9 mouse cellular contexts compared by ENCODE assay signal in genomic region chr1:59592359-59592758, GRCm38 (mm10).
DNase-seq lines count a peak whose midpoint lies in the region; ATAC-seq lines count a peak whose summit lies in the region.
"Had no signal": no experiment of that assay in that cellular context is flagged by ENCODE, and none has a peak within 500 bp of the region (broad histone marks: within the 10 kb centered on the region; RNA-seq: fewer than 3 reads in every experiment).

No protein-coding gene starts in this region.

- H3K36me3 ChIP-seq in heart, embryonic 14.5 days (ENCODE audit: control insufficient read depth, insufficient read depth, low read length): no peaks in the 10 kb centered on the region
- no peaks in the 10 kb centered on the region for H3K36me3 ChIP-seq in embryonic facial prominence, embryonic 12.5 days
- H3K36me3 ChIP-seq in hindbrain, embryonic 12.5 days: no peaks in the 10 kb centered on the region
- no peaks in the 10 kb centered on the region for H3K36me3 ChIP-seq in liver, embryonic 16.5 days (ENCODE audit: control insufficient read depth, insufficient read depth)

- peaks cover 2 to 11% of the 10 kb centered on the region in 2 experiments; a peak in 3 of 4 replicates for H3K4me1 ChIP-seq in heart, embryonic 14.5 days (ENCODE audit: control insufficient read depth in 2 of 2, insufficient read depth in 2 of 2, low read length in 2 of 2)
- H3K4me1 ChIP-seq in embryonic facial prominence, embryonic 12.5 days: 0 out of 2 replicates have a peak, but pooled peaks cover 3% of the 10 kb centered on the region
- H3K4me1 ChIP-seq in hindbrain, embryonic 12.5 days: peaks cover 10% of the 10 kb centered on the region
- no peaks in the 10 kb centered on the region for H3K4me1 ChIP-seq in liver, embryonic 16.5 days (ENCODE audit: control insufficient read depth, low read depth, low read length)

- no peak overlapping the region for H3K27ac ChIP-seq in heart, embryonic 14.5 days (replicated peaks in 1 of 2; ENCODE audit: control insufficient read depth in 1 of 2, insufficient read depth in 1 of 2, low read depth in 2 of 2, low read length in 2 of 2)
- H3K27ac ChIP-seq in embryonic facial prominence, embryonic 12.5 days: no peak overlapping the region
- no peak overlapping the region for H3K27ac ChIP-seq in hindbrain, embryonic 12.5 days
- no peak overlapping the region for H3K27ac ChIP-seq in liver, embryonic 16.5 days (ENCODE audit: low read length)

- no peak overlapping the region for H3K4me3 ChIP-seq in heart, embryonic 14.5 days (ENCODE audit: control insufficient read depth in 1 of 2, insufficient read depth in 1 of 2, low read depth in 1 of 2, low read length in 2 of 2)
- H3K4me3 ChIP-seq in embryonic facial prominence, embryonic 12.5 days: no peak overlapping the region; the same call in 1 of the 2 replicates
- H3K4me3 ChIP-seq in hindbrain, embryonic 12.5 days: no peak overlapping the region
- H3K4me3 ChIP-seq in liver, embryonic 16.5 days (ENCODE audit: low read depth, low read length): 0 out of 2 replicates have a peak overlapping the region, but pooled peaks have one; percentile 17
- H3K4me3 ChIP-seq: erythroblast, embryonic 14.5 days had no signal

- no peak for DNase-seq in heart, postnatal 4 days
- no peak for DNase-seq in thymus, postnatal 4 days
- no peak for DNase-seq in spleen, adult 18-20 months
- no peak for DNase-seq in cerebellum, adult 8-10 months

- no peaks in the 10 kb centered on the region for H3K9me3 ChIP-seq in heart, embryonic 14.5 days (ENCODE audit: control insufficient read depth, low read length)
- H3K9me3 ChIP-seq in embryonic facial prominence, embryonic 12.5 days: no peaks in the 10 kb centered on the region
- H3K9me3 ChIP-seq in hindbrain, embryonic 12.5 days (replicated peaks): no peaks in the 10 kb centered on the region
- H3K9me3 ChIP-seq in liver, embryonic 16.5 days (replicated peaks; ENCODE audit: control insufficient read depth, low read length): no peaks in the 10 kb centered on the region

- H3K9ac ChIP-seq in heart, embryonic 14.5 days (ENCODE audit: low read length): 0 out of 2 replicates have a peak overlapping the region, but pooled peaks have one; percentile 5
- H3K9ac ChIP-seq in embryonic facial prominence, embryonic 12.5 days: no peak overlapping the region
- H3K9ac ChIP-seq in hindbrain, embryonic 12.5 days: no peak overlapping the region
- H3K9ac ChIP-seq in liver, embryonic 16.5 days (ENCODE audit: low read depth, low read length): no peak overlapping the region

- ATAC-seq in heart, embryonic 14.5 days (ENCODE audit: insufficient number of reproducible peaks, insufficient read depth, low FRiP score, low read depth): no peak
- no peak for ATAC-seq in embryonic facial prominence, embryonic 12.5 days (ENCODE audit: insufficient number of reproducible peaks, insufficient read depth, low FRiP score, low TSS enrichment)
- ATAC-seq in hindbrain, embryonic 12.5 days (ENCODE audit: low FRiP score): peak; percentile 35; the same call in 1 of the 2 replicates
- ATAC-seq in liver, embryonic 16.5 days (ENCODE audit: low read depth): no peak

- 9% methylated on average over 10 of the region's 10 CpGs for WGBS in heart, embryonic 14.5 days
- 9% methylated on average over 10 of the region's 10 CpGs for WGBS in embryonic facial prominence, embryonic 12.5 days
- 10% methylated on average over 10 of the region's 10 CpGs for WGBS in hindbrain, embryonic 12.5 days
- WGBS in liver, embryonic 16.5 days (ENCODE audit: insufficient replicate concordance): 29% methylated on average over 10 of the region's 10 CpGs

- peaks cover 50% of the 10 kb centered on the region for H3K27me3 ChIP-seq in heart, embryonic 14.5 days (ENCODE audit: control insufficient read depth, insufficient read depth, low read length)
- peaks cover 15% of the 10 kb centered on the region for H3K27me3 ChIP-seq in embryonic facial prominence, embryonic 12.5 days
- H3K27me3 ChIP-seq in hindbrain, embryonic 12.5 days: peaks cover 19% of the 10 kb centered on the region
- H3K27me3 ChIP-seq in liver, embryonic 16.5 days (ENCODE audit: control insufficient read depth, insufficient read depth, low read depth, low read length): no peaks in the 10 kb centered on the region; the same call in 1 of the 2 replicates

- H3K4me2 ChIP-seq in heart, embryonic 14.5 days (ENCODE audit: low read length): peak overlapping the region; percentile 52
- peak overlapping the region; percentile 30 for H3K4me2 ChIP-seq in embryonic facial prominence, embryonic 12.5 days (replicated peaks)
- peak overlapping the region; percentile 26 for H3K4me2 ChIP-seq in hindbrain, embryonic 12.5 days (replicated peaks)
- H3K4me2 ChIP-seq in liver, embryonic 16.5 days (ENCODE audit: low read depth, low read length): peak overlapping the region; percentile 11; the same call in 1 of the 2 replicates
